Mouse (Mus musculus) left cerebral cortex, adult 6 months (tissue): ENCODE data around the gene Olfr872. TPM values are rescaled to one million over a fixed set of nuclear protein-coding genes. Genes with fewer than 3 reads are reported as not detected.

Experiments
- long read RNA-seq, 2 experiments: library from polyadenylated mRNA; unstranded; transcript quantifications; one replicate each; pipeline ENCODE4 v2.0.0; 2019 to 2020
- polyA plus RNA-seq: library from polyadenylated mRNA; unstranded; fragments of <200 nt; fragmentation: Nextera tagmentation; gene quantifications from 2 replicates; pipeline ENCODE4 v1.2.3, GENCODE M21; 2021

The Olfr872 gene
- polyA plus RNA-seq: not detected in 2 replicates
- long read RNA-seq, experiment 1: 0 reads
- long read RNA-seq, experiment 2: 0 reads

DNA sequence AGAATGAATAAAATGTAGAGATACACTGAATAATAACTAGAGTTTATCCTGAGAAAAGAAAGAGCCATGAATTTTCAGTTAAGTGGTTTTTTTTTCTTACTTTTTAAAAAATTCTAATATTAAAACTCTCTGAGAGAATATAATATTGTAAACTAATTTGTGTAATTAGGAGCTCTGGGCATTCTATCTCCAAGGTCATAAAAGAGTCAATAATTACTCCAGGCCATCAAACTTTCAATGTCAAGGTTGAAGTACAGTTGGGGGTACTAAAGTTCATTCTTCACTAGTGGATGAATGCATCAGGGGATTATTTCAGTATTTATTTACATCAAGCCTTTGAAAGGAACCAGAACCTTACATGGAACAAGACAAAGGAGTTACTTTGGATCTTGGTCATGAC lies at the start of gene Olfr872:
Olfr872 (plus strand) TSS at position 301 of the 400 bp plus-strand sequence.

DNA sequence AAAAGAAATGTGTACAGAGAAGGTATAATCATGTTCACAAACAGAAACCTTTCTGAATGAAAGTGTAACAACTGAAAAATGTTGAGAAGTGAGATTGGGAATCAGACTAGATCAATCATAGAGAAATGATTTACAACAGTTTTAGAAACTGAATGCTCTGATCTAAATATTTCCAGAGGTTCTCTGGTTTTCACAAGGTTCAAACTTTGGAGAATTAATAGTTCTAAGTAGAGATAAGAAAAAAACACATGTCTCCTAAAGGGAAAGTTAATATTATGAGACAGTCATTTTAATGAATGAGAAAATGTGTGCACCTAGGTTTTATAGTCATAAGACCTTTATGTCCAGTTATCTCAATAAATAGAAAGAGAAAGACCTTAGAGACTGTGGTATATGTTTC lies 25.0 kb upstream of the Olfr872 start, which contains the start of gene Olfr871:
Olfr871 (plus strand) TSS at position 301 of the 400 bp plus-strand sequence.

GRCm38 (mm10) chr9:20282051-20282450 lies 45.1 kb downstream of the Olfr872 start, which contains the start of gene Olfr39:
Olfr39 (plus strand) TSS chr9:20282351.

DNA sequence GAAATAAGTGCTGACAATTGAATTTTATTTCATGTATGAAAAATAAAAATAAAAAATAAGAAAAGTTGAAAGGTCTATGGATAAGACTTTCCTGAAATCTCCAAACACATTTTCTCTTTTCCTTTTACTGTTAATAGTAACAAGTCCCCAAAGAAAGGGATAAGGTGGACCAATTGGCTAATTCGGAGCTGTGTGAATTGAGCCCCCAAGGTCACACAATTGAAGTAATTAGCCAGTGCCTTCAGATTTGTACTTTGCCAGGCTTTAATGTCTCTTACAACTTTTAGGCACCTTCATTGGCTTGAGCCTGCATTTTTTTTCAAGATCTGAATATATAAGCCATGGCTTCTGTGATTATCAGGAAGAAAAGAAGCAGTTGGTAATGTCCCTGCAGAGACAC lies 61.3 kb downstream of the Olfr872 start, which contains the start of gene Olfr873:
Olfr873 (plus strand) TSS at position 301 of the 400 bp plus-strand sequence.

Other genes starting within 250 kb of the Olfr872 start
- gene Olfr866, start 209.1 kb upstream of the Olfr872 start, polyA plus RNA-seq: not detected in 2 replicates
- not detected in 2 replicates for gene Olfr867, start 179.6 kb upstream of the Olfr872 start, polyA plus RNA-seq
- not detected in 2 replicates for gene Olfr868, start 138.5 kb upstream of the Olfr872 start, polyA plus RNA-seq
- not detected in 2 replicates for gene Olfr869, start 108.1 kb upstream of the Olfr872 start, polyA plus RNA-seq
- gene Olfr870, start 63.1 kb upstream of the Olfr872 start, polyA plus RNA-seq: not detected in 2 replicates
- gene Olfr871, start 24.9 kb upstream of the Olfr872 start, polyA plus RNA-seq: not detected in 2 replicates
- gene Olfr39, start 45.2 kb downstream of the Olfr872 start, polyA plus RNA-seq: not detected in 2 replicates
- not detected in 2 replicates for gene Olfr873, start 61.4 kb downstream of the Olfr872 start, polyA plus RNA-seq
- 0.06 and 0.18 TPM in 2 replicates for gene Olfr18, start 99.0 kb downstream of the Olfr872 start, polyA plus RNA-seq
- gene Zfp560, start 148.1 kb downstream of the Olfr872 start, polyA plus RNA-seq: 48.4 and 55.7 TPM in 2 replicates
- gene Zfp26, start 223.0 kb downstream of the Olfr872 start, polyA plus RNA-seq: 6.8 and 8.5 TPM in 2 replicates